Mouse (Mus musculus) megakaryocyte, embryonic 14.5 days (primary cell): ENCODE data around the gene Rbfox2. TPM values are rescaled to one million over a fixed set of nuclear protein-coding genes. Genes with fewer than 3 reads are reported as not detected.

Source experiments
- H3K27me3 ChIP-seq: replicated peaks from 2 replicates; pipeline ENCODE3; 2012; ENCODE audit warnings: inconsistent platforms
- H3K36me3 ChIP-seq: replicated peaks from 2 replicates; pipeline ENCODE3; 2012; ENCODE audit warnings: low read length, inconsistent platforms, mixed read lengths
- H3K4me1 ChIP-seq: 2 replicates; pipeline ENCODE4 v1.6.1; 2012; ENCODE audit warnings: inconsistent platforms
- H3K4me3 ChIP-seq: replicated peaks from 2 replicates; pipeline ENCODE3; 2012; ENCODE audit warnings: moderate library complexity, mild to moderate bottlenecking, inconsistent platforms
- H3K9me3 ChIP-seq: 2 replicates; pipeline ENCODE4 v1.6.1; 2012; ENCODE audit warnings: inconsistent platforms
- FLI1 ChIP-seq: IDR thresholded peaks from 2 replicates; pipeline ENCODE4 v1.6.1; 2012; ENCODE audit warnings: low read length, inconsistent platforms, mixed read lengths
- GATA1 ChIP-seq: IDR thresholded peaks from 3 replicates; pipeline ENCODE4 v1.6.1; 2012; ENCODE audit warnings: mixed read lengths, low read length, inconsistent platforms, borderline replicate concordance
- polyA plus RNA-seq: library from polyadenylated mRNA; stranded (reverse); fragments of >175 nt; gene quantifications from 2 replicates; pipeline ENCODE4 v1.2.3, GENCODE M21; 2012; ENCODE audit warnings: low replicate concordance; ENCODE audit not compliant: insufficient read depth

The Rbfox2 gene
- polyA plus RNA-seq, 1 experiment = 0.76 TPM

- peaks cover 74% of the 10 kb centered on the region for H3K27me3 ChIP-seq
- no peak for TF ChIP-seq GATA1
- TF ChIP-seq FLI1 = no peak
- peaks cover 5% of the 10 kb centered on the region; the same call in 1 of the 2 replicates for H3K9me3 ChIP-seq
- H3K4me1 ChIP-seq = peaks cover 6% of the 10 kb centered on the region; the same call in 1 of the 2 replicates
- H3K4me3 ChIP-seq = no peak overlapping the region
- no peaks in the 10 kb centered on the region for H3K36me3 ChIP-seq
Observed at GRCm38 (mm10) chr15:77037278-77038161, 269.3 kb downstream of the Rbfox2 start.

DNA sequence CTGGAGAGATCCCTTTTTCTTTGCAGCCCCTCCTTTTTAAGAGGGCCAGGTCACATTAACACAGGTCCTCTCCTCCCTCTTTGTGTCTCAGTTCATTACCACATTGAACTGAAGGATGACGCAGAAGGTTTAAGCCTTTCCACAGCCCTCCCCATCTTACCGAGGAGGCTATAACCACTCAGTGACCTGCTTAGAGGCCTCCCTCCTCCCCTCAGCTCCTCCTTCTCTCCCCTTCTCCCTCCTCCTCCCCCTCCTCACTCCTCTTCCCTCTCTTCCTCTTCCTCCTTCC lies 269.9 kb downstream of the Rbfox2 start:
- Histone ChIP-seq H3K36me3 (no peaks in the 10 kb centered on the region), H3K4me3 (no peak overlapping the region), H3K9me3 (peaks cover 5% of the 10 kb centered on the region; the same call in 1 of the 2 replicates), H3K27me3 (peaks cover 75% of the 10 kb centered on the region), H3K4me1 (peaks cover 6% of the 10 kb centered on the region; the same call in 1 of the 2 replicates)
- no peak for TF ChIP-seq GATA1
- no peak for TF ChIP-seq FLI1

DNA sequence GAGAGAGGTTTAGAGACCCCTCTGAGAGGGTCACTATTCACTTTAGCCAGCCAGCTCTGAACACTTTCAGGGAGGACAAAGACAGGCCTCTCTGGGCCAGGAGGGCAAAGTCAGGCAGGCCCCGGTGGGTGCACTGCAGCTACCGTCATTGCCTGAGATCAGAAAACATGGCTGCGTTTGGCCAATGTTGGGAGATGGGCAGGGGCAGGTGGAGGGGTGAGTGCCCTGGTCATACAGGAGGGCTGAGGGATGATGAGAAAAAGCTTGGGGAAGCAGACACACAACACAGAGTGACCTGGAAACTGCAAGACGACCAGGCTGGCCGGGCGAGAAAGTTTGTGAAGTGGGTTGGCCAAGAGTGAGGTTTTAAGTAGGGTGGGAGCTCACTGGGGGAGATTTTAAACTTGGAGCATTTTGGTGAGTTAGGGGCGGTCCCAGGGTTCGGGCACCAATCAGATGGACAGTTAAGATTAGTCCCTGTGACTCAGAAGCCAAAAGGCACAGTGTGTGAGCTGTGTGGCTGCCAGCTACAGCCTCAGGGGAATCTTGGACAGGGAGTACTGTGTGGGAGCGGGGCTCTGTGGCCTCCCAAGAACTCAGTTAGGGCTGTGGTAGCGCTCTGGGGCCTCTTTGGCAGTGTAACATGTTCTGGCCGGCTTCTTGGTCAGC lies 270.4 kb downstream of the Rbfox2 start:
- Histone ChIP-seq H3K36me3 (no peaks in the 10 kb centered on the region), H3K9me3 (peaks cover 5% of the 10 kb centered on the region; the same call in 1 of the 2 replicates), H3K4me1 (peaks cover 6% of the 10 kb centered on the region; the same call in 1 of the 2 replicates), H3K27me3 (peaks cover 76% of the 10 kb centered on the region), H3K4me3 (no peak overlapping the region)
- TF ChIP-seq FLI1 (no peak), GATA1 (no peak)

- H3K36me3 ChIP-seq = no peaks in the 10 kb centered on the region
- no peak for TF ChIP-seq FLI1
- no peak for TF ChIP-seq GATA1
- H3K27me3 ChIP-seq = peaks cover 77% of the 10 kb centered on the region
- peaks cover 2% of the 10 kb centered on the region; the same call in 1 of the 2 replicates for H3K9me3 ChIP-seq
- H3K4me1 ChIP-seq = peaks cover 5% of the 10 kb centered on the region; the same call in 1 of the 2 replicates
- no peak overlapping the region for H3K4me3 ChIP-seq
Observed at GRCm38 (mm10) chr15:77035643-77036042, 271.2 kb downstream of the Rbfox2 start.

DNA sequence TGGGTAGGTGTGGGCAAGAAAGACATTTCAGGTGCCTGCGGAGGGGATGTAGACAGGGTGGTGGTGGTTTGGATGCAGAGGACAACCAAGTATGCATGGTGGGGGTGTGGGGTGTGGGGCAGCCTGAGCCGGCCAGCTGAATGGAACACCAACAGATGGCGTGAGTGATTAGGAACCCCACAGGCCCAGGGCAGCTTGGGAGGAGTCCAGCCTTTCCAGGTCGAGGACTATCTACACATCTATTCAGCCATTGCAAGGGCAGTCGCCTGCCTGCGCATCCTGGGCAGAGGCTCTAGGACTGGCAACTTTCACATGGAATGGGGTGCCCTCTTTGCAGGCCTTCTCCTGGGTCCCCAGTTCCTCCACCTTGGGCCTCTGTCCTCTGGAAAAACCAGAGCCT lies 272.3 kb downstream of the Rbfox2 start:
- Histone ChIP-seq H3K27me3 (peaks cover 71% of the 10 kb centered on the region), H3K36me3 (no peaks in the 10 kb centered on the region), H3K4me1 (peaks cover 1% of the 10 kb centered on the region; the same call in 1 of the 2 replicates), H3K4me3 (no peak overlapping the region), H3K9me3 (no peaks in the 10 kb centered on the region)
- TF ChIP-seq FLI1 (no peak), GATA1 (no peak)

DNA sequence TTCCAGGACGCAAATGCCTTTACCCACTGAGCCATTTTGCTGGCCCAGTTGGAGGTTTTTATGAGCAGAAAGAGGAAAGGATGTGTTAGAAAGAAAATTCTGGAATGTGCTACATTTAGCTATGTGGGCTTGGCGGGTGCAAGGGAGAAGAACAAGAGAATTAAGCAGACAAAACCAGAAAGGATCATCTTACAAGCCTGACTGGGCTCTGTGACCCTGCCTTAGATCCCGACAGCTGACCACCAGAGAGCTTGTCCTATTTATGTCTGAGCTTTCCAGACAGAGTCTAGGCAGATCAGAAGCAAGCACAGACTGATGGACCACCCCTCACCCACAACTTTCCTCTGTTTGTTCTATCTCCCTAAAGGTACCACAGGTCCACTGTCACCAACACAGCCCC lies 275.5 kb downstream of the Rbfox2 start:
- peaks cover 4% of the 10 kb centered on the region; the same call in 1 of the 2 replicates for H3K4me1 ChIP-seq
- peaks cover 57% of the 10 kb centered on the region for H3K27me3 ChIP-seq
- H3K4me3 ChIP-seq = no peak overlapping the region
- H3K36me3 ChIP-seq = no peaks in the 10 kb centered on the region
- TF ChIP-seq FLI1 (no peak), GATA1 (no peak)
- no peaks in the 10 kb centered on the region for H3K9me3 ChIP-seq

DNA sequence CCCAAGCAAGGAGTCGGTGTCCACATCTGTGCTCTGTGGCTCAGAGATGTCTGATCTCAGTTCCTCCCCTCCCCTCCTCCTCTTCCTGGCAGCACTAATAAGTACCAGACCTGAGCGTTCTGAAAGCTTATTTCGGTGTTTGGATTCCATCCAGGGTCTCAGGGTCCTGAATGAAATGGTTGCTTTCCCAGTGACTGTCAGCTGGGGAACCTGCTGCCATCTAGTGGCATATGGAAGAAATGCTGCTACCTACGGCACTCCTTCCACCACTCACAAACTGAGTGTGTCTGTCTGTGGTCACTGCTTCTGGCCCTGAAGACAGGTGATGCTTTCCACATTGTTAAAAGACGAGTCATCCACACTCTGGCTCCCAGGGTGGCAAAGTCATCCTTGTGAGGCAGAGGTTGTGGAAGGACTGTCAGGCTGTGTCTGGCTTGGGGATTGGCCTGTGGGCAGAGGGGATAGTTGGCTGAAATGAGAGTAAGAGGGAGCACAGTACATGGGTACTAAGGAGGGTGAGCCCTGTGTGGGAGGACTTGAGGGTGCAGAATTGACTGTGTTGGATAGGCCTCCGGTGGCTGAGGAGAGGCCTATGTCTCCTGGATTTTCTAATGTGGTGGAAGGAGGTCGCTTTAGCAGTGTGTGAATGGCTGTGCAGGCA lies 277.3 kb downstream of the Rbfox2 start:
- Histone ChIP-seq H3K4me3 (no peak overlapping the region), H3K9me3 (no peaks in the 10 kb centered on the region), H3K4me1 (peaks cover 4% of the 10 kb centered on the region; the same call in 1 of the 2 replicates), H3K27me3 (peaks cover 56% of the 10 kb centered on the region), H3K36me3 (no peaks in the 10 kb centered on the region)
- TF ChIP-seq GATA1 (no peak), FLI1 (no peak)

Other genes starting within 250 kb of the Rbfox2 start
- not detected in 2 replicates for gene Apol7a, start 92.1 kb upstream of the Rbfox2 start, polyA plus RNA-seq
- gene Apol9a, start 104.1 kb upstream of the Rbfox2 start, polyA plus RNA-seq = not detected in 2 replicates
- not detected in 2 replicates for gene Apol7b, start 140.5 kb upstream of the Rbfox2 start, polyA plus RNA-seq
- not detected in 2 replicates for gene Apol10a, start 170.0 kb upstream of the Rbfox2 start, polyA plus RNA-seq
- not detected in 2 replicates for gene Apol11a, start 201.3 kb upstream of the Rbfox2 start, polyA plus RNA-seq
- gene Apol7c, start 226.3 kb upstream of the Rbfox2 start, polyA plus RNA-seq = not detected in 2 replicates